Mouse (Mus musculus): ENCODE results near the gene Rce1. TPM values are rescaled to one million over a fixed set of nuclear protein-coding genes. Genes with fewer than 3 reads are reported as not detected.

Rce1 gene
- polyA plus RNA-seq (2017; shearing (Covaris generic)): 74.6 TPM

DNA sequence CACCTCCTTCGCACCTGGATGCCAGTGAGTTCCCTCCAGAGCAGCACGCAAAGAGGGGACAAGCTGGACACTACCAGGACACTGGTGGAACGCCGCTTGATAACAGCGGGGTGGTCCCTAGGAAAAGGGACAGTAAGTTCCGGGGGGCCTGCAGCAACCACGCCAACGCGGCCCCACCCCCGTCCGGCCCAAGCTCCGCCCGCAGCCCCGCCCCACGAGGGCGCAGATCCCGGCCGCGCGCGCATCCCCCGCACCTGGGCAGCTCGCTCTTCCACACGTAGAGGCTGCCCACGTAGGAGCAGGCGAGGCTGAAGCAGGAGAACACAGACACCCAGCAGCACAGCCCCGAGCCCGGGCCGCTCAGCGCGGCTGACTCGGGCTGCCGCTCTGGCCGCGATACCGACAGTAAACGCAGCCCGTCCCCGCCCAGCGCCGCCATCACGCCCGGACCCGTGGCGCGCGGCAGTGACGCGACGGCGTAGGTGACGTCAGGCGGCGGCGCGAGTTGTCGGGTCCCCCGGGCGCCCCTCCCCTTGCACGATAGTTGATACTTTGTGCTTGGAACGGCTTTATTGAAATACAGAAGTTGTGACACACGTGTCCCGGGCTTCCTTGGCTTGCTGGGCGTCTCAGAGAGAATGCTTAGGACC lies at the start of gene Rce1:
Gene Rce1 (minus strand): TSS at position 463 of the 650 bp plus-strand sequence.

DNA sequence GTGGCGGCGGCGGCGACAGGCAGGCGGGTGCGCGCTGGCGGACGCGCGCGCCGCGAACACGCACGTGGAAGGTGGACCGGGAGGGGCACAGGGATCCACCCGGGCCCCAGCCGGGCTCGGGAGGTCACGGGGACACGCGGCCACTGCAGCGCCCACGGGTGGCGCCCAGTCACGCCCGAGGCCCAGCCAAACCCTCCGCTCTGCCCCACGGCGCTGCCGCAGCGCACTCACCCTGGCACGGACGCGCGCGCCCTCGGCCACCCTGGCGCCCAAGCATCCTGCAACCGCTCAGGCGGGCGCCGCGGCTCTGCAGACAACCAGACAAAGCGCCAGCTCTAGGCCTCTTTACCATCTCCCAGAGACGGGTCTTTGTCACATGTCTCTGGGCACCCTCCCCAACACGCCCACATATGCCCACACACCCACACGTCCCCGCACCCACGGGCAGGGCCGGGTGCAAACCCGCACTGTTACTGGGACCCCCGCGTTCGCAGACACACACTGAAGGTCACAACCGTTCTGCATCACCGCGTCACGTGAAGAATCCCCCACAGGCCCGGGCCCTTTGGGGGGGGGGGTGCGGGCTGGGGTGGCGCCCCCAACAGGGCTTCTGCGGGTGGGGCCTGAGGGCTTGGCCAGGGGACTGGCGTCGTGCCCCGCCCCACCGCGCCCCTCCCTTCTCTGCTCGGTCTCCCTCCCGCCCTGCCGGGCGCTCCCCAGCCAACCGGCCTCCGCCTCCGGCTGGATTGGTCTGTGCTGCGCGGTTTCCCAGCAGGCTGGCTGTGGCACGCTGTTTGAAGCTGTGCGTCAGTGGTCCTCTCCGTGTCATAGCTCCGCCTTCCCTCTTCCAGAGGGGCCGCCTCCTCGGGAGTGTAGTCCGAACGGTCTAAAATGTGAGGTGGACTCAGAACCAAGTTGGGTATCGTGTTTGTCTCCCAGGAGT lies 10.0 kb downstream of the Rce1 start, which contains the start of gene Lrfn4:
Gene Lrfn4 (minus strand): TSS at position 517 of the 943 bp plus-strand sequence.

Other genes with a start within 250 kb of the Rce1 start
- gene Kdm2a, start 227.4 kb downstream of the Rce1 start, polyA plus RNA-seq (2017; shearing (Covaris generic)): 84.1 TPM
- 5.9 TPM for gene Rhod, start 186.2 kb downstream of the Rce1 start, polyA plus RNA-seq (2017; shearing (Covaris generic))
- gene Syt12, start 148.2 kb downstream of the Rce1 start, polyA plus RNA-seq (2017; shearing (Covaris generic)): not detected
- not detected for gene 2010003K11Rik, start 127.1 kb downstream of the Rce1 start, polyA plus RNA-seq (2017; shearing (Covaris generic))
- gene Pcx, start 115.2 kb downstream of the Rce1 start, polyA plus RNA-seq (2017; shearing (Covaris generic)): 6.3 TPM
- 0.76 TPM for gene Lrfn4, start 10.0 kb downstream of the Rce1 start, polyA plus RNA-seq (2017; shearing (Covaris generic))
- 0.17 TPM for gene Gm960, start 73.0 kb upstream of the Rce1 start, polyA plus RNA-seq (2017; shearing (Covaris generic))
- 0.34 TPM for gene Sptbn2, start 85.5 kb upstream of the Rce1 start, polyA plus RNA-seq (2017; shearing (Covaris generic))
- gene Rbm4b, start 130.9 kb upstream of the Rce1 start, polyA plus RNA-seq (2017; shearing (Covaris generic)): 58.9 TPM
- gene Rbm4, start 168.3 kb upstream of the Rce1 start, polyA plus RNA-seq (2017; shearing (Covaris generic)): 44.4 TPM
- gene Gm21992, start 186.0 kb upstream of the Rce1 start, polyA plus RNA-seq (2017; shearing (Covaris generic)): 19.3 TPM
- 78.0 TPM for gene Rbm14, start 186.0 kb upstream of the Rce1 start, polyA plus RNA-seq (2017; shearing (Covaris generic))
- gene Ccs, start 213.7 kb upstream of the Rce1 start, polyA plus RNA-seq (2017; shearing (Covaris generic)): 30.5 TPM
- gene Ccdc87, start 213.7 kb upstream of the Rce1 start, polyA plus RNA-seq (2017; shearing (Covaris generic)): 0.11 TPM
- 8.5 TPM for gene Ctsf, start 229.5 kb upstream of the Rce1 start, polyA plus RNA-seq (2017; shearing (Covaris generic))